Mouse (Mus musculus): ENCODE measurements around the gene Gtpbp2.

- TF ChIP-seq POLR2A (IDR thresholded peaks at IDR 0.05; ENCODE audit: borderline replicate concordance, control insufficient read depth, low read depth, low read length) (no peak), CTCF (IDR thresholded peaks at IDR 0.05; ENCODE audit: control insufficient read depth, insufficient read depth, low read length) (no peak)
Observed at GRCm38 (mm10) chr17:46139872-46140271, 21.0 kb upstream of the Gtpbp2 start.

Measured in bone marrow, adult 2 months (tissue).